Mouse (Mus musculus): ENCODE results near the gene Zfp965.
"Not testable (repeated sequence)": the region's sequence is repeated elsewhere in the genome, so short reads cannot be mapped to it uniquely, and the experiment has no call there.

Gene Zfp965

GRCm38 (mm10) chr2:175469685-175470084 is at the start of gene Zfp965:
Gene Zfp965, plus strand, starts transcription at chr2:175469985.
- DNase-seq (ENCODE audit: low read depth, low spot score) = not testable (repeated sequence)

DNA sequence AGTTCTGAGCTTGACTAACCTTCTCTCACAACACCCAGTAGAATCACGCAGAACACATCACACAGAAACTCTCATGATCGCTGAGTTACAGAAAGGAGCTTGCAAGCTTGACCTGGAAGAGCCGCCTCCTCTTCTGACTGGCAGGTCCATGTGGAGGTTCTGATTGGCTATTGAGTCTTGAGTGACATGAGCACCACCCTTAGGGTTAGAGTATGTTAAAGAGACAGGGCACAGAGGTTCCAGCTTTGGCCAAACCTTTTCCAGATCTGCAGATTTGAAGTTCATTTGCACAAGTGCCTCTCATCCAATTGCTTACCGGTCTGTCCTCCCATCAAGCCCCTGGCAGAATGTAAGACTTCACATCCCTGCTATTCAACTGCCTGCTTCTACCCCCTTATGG is 34.1 kb upstream of the Zfp965 start, which contains the start of gene Gm4724:
TSS of gene Gm4724 (minus strand) at position 101 of the 400 bp plus-strand sequence.
- not testable (repeated sequence) for DNase-seq (ENCODE audit: low read depth, low spot score)

Measured in retina, adult 2 months (tissue).